Mouse (Mus musculus): ENCODE results near the gene Lgi1.

- TF ChIP-seq GATA1 (IDR thresholded peaks at IDR 0.05; ENCODE audit: borderline replicate concordance, low read length) (no peak), FLI1 (IDR thresholded peaks at IDR 0.05; ENCODE audit: low read length) (no peak)
Observed at GRCm38 (mm10) chr19:38258651-38259065, 5.7 kb upstream of the Lgi1 start.

All from megakaryocyte, embryonic 14.5 days (primary cell).